Mouse (Mus musculus): ENCODE results near the gene Gramd1a.
A peak's percentile ranks its signal among the peaks of the same experiment; 100 is the strongest.

Gene Gramd1a

DNA sequence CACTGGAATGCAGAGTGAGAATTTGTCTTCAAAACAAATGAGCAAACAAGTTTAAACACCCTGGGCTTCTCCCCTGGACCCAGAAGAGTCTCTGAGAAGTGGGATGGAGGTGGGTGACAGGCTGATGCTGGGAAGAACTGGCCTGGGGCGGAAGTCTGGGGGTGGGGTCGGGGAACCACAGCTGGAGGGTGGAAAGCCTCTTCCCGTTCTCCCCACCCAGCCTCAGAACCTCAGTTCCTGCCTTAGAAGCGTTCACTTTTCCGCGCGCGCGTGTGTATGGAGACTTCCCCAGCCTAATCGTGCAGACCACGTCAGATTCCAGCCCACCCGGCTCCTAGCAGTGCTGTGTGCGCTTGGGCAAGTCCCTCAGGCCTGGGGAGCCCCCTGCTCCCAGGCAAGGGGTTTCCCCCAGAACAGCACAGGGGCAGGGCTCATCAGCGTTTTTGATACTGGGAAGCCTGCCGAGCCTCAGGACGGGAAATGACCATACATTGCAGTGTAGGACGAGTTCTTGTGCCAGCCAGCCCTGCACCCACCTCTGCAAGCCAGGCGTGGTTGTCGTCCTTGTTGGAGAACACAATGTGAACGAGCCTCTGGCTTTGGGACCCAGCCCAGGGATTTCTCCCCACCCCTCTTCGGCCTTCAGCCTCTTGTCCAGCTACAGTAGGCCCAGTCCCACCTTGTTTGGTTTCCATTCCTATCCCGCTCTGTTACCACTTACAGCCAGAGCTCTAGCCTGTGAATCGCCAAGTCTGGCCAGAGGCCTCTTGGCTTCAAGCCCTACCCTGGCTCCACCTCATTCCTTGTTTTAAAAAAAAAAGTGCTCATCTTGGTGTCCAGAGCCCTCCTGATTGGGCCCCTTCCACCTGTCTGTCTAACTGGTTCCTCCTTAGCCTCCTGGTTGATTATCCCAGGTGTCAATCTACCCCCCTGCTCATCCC, 4.1 kb downstream of the Gramd1a start:
- peak; percentile 85 to 90 for DNase-seq (ENCODE audit: inconsistent age in 2 of 2, low spot score in 1 of 2)

DNA sequence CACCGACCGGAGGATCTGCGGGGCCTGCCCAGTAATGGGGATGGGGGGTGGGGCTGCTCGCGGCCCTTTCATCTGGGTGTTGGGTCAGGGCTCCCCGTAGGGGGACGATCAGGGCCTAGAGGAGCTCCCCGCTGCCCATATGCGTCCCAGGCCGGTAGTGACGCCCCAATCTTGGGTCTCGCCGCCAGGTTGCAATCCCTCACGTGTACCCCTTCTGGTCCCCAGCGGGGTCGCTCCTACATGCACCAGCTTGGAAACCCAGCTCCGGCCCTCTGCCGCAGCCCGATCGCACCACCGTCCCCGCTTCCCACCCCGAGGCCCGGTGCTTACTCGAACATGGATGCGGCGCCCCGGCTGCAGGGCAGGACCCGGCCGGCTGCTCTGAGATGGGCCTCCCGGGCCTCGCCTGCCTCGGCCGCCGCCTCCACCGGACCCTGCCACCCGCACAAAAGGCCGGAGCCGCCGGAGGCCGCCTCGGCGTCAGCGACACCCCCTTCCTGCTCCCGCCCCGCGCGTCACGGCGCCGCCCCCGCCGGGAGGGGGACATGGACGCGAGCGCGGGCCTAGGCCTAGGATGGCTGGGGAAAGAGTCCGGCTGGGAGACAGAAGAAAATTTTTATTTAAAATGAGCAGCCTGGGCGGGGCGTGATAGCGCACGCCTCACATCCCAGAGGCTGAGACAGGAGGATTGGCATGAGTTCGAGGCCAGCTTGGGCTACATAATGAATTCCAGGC, 5.0 kb downstream of the Gramd1a start:
- peak; percentile 95 to 97 for DNase-seq (ENCODE audit: inconsistent age in 2 of 2, low spot score in 1 of 2)

DNA sequence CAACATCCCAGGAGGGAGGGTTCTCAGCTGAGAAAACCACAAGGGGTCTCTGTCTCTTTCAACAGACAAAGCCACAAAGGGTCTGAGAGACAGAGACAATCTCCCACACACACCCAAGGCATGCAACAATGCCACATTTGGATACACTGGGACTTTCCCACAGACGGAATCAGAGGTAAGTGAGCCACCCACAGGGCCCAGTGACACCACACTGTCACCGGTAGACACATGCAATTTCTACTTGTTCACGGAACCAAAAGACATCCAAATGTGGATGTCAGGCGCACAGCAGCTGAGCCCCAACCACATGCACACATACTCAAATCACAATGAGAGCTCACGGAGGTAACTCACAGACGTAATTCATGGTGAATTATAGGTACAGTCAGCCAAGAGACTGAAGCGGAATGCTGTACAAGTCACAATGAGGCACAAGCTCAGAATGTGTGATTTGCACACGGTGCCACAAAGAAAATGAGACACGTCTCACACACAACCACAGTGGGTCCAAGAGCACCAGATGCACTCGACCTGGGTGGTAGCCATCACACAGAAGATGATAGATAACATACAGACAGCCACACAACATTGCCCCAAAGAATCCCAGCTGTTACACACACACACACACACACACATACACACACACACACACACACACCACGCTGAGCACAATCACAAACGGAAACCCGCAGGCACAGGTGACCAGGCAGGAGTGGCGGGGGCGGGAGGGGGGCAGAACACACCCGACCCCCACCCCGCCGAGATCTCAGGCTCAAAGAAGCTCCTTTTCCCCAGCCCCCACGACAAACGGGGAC, 5.7 kb downstream of the Gramd1a start:
- DNase-seq (ENCODE audit: inconsistent age in 2 of 2, low spot score in 1 of 2), result peak in 1 of 2 experiments; percentile 70

DNA sequence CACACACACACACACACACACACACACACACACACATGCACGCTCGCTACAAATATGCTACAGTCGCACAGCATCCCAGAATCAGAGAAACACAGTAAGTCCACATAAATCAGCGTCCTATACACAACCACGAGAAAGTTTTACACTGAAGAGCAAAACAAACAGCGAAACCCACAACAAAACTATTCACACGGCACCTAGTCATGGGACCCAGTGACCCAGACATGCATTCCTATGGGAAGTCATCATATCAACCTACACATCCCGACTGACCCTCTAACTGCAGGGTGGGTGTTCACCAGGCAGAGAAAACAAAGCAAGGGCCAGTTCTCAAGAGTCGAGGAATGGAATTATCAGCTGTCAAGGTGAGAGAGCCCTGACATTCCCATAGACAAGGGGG, 6.4 kb downstream of the Gramd1a start:
- peak in 1 of 2 experiments; percentile 35 for DNase-seq (ENCODE audit: inconsistent age in 2 of 2, low spot score in 1 of 2)

DNA sequence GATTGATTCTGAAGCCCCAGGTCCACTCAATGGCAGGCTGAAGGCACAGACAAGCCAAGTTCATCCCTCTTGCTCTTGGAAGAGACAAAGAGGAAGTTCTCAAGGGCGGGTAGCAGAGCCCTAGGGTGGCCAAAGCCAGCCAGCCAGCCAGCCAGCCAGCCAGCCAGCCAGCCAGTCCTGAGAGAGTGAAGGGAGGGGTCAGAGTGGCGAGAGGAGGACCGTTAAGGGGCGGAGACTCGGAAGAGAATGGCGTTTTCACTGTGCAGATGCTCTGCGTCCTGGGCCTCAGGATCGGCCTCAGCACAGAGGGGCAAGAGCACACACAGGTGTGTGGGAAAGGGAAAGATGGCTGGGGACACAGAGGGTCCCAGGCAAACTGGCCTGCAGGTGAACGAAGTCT, 6.9 kb downstream of the Gramd1a start:
- peak; percentile 68 to 85 for DNase-seq (ENCODE audit: inconsistent age in 2 of 2, low spot score in 1 of 2)

DNA sequence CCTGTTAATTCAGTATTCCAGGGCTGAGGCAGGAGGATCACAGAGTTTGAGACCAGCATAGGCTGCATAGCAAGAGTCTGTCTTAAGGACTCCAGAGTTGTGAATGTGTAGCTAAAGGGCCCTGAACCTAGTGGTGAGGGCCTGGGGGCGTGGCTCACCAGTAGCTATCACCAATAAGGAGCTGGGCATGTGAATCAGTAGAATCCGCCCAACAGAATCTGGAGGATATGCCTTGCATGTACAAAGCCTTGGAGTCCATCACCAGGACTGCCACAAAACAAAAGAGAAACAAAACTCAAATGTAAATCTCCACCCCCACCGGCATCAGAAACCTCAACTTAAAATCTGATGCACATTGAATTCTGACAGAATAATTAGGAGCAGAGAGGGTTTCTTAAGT, 7.6 kb downstream of the Gramd1a start:
- peak; percentile 25 to 71 for DNase-seq (ENCODE audit: inconsistent age in 2 of 2, low spot score in 1 of 2)

DNA sequence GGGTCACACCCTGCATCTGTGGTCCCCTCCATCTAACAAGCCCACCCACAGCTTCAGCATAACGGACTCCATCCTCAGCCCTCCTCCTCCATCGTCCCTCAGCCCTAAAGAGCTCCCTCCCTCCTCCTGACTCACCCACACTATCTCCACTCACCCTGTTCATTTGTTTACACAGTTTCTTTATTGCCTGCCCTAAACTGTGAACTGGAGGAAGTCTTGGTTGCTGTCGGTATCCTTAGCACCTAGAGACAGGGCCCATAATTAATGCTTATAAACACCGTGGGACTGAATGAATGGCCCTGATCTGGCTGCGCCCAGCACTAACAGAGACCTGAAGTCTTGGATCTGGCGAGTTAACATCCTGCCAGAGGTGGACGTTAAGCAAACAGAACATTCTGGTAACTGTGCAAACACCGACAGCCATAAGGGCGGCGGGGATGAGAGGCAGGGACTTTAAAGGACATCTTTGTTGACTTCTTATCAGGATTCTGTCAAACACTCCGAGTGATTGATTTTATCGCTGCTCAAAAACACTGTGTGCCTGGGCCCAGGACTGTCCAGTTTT, 10.0 kb downstream of the Gramd1a start:
- no peak for DNase-seq (ENCODE audit: inconsistent age in 2 of 2, low spot score in 1 of 2)

DNA sequence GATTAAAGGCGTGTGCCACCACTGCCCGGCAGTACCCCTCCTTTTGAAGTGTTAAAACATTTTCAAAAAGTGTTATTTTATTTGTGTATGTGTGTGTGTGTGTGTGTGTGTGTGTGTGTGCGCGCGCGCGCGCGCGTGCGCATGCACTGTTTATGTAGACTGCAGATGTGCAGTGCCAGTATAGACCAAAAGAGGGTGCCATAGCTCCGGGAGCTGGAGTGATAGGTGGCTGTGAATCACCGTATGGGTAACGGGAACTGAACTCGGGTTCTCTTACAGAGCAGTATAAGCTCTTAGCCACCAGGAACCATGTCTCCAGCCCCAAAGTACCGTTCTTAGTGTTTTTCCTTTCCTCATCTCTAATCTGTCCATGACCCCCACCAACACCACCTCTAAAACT, 10.8 kb downstream of the Gramd1a start:
- DNase-seq (ENCODE audit: inconsistent age in 2 of 2, low spot score in 1 of 2), result no peak

DNA sequence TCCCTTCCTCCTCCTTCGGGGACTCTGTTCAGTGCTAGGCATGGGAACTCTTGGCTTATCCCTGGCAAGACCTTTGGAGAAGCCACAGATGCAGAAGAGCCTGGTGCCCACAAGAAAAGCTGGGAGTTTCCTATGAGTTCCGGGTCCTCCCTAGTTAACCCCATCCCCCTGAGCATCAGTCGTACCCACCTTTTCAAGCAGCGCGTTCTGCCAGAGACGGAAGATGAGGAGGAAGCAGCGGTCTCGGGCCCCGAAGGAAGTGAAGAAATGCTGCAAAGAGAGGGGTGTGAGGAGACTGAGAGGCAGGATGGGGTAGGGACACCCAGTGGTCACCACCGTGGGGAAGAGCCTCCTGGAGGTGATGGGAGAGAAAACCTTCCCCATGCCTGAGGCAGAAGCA, 14.8 kb downstream of the Gramd1a start:
- no peak for DNase-seq (ENCODE audit: inconsistent age in 2 of 2, low spot score in 1 of 2)

DNA sequence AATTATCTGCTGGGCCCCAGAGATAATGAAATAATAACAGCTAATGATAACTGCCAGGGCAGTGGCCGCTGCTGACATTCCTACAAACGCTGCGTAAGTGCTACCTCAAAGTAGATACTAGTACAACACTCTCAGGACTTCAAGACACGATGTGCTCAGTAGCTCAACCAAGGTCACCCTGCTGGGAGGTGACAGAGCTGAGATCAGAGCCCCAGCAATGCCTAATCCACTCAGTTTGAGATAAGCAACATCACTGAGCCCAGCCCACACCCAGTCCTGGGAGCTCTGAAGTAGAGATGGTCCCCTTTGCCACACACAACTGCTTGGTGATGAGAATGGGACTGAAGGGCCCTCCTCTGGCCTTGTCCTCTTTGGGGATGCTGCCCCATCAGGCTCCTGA, 15.4 kb downstream of the Gramd1a start:
- DNase-seq (ENCODE audit: inconsistent age in 2 of 2, low spot score in 1 of 2), result no peak

DNA sequence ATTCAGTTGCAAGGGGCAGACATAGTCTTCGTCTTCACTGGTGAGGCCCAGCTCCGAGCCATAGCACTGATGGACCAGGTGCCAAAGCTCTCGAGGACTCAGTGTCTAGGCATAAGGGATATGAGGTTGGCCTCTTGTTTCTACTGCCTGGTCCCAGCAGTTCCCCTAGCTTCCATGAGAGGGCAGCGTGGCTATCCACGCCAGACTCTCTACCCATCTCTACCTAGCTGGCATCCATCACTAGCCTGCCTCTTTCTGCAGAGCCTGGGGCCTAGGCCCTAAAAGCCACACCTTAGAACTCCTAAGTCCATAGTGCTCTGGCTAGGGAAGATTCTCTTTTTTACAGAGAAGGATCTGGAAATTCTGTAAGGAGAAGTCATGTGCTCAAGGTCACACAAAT, 15.9 kb downstream of the Gramd1a start:
- peak; percentile 73 to 87 for DNase-seq (ENCODE audit: inconsistent age in 2 of 2, low spot score in 1 of 2)

DNA sequence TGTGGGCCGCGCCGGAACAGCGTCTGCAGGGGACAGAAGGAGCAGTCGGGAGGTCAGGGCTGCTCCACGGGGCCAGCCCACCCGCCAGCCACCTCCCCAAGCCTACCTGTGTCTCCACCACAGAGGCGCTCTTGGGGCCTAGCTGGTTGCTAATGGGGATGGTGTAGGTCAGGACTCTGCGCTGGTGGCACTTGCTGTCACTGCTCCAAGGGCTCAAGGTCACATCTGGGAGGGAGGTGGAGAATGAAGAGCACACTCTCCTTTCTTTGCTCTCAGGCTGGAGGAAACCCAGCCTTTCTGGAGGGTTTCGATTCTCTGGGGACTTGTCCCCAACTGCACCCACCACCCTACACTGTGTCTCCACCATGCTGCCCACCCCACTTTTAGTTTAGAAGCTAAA, 20.0 kb downstream of the Gramd1a start:
- peak; percentile 70 to 73 for DNase-seq (ENCODE audit: inconsistent age in 2 of 2, low spot score in 1 of 2)

DNA sequence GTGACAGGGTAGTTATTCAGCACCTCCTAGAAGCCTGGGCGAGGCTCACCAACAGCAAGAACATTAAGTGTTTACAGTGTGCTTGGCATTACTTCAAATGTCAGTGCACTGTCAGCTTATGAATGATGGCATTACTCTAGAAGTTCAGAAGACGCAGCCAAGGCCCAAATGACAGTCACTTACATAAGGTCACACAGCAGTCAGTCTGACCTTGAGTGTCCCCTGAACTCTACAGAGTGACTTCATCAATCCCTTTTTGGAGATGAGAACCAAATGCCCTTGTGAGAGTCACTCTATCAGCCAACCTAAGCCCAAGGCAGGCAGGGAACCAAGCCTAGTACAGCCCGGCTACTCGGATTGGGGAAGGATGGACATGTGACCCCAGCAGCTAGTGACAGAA, 23.8 kb downstream of the Gramd1a start:
- peak; percentile 72 to 82 for DNase-seq (ENCODE audit: inconsistent age in 2 of 2, low spot score in 1 of 2)

DNA sequence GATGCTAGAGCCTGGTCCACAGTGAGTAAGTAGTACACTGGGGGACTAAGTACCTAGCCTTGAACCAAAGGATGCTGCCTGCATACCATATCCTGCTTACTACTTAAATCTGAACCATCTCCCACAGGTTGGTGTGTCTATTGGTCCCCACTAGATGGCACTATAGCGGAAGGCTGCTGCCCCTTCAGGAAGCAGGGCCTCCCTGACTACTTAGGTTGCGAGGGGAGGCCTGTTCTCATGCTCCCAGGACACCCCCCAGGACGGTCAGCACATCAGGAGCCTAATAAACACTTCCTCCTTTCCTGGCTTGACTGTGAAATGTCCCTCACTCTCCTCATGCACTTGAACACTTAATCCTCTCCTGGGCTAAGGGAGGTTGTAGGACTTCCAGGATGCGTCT, 24.9 kb downstream of the Gramd1a start:
- peak; percentile 64 to 88 for DNase-seq (ENCODE audit: inconsistent age in 2 of 2, low spot score in 1 of 2)

DNA sequence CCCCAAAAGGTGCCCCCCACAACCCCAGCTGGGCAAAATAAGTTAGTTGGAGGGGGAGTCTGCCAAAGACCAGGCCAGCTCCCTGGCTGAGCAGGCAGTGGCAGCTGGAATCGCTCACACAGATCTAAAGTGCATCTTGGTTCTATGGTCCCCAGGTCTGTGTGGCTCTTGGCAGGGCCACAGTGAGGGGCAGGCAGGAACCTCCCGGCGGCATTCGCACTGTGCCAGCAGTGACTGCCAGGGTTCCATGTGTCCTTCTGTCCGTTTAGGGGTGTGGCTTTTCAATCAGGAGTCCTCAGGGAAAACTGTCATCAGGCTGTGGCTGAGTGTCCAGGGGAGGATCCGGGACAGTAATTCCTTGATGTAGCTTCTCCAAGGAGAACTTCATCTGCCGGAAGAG, 25.5 kb downstream of the Gramd1a start:
- DNase-seq (ENCODE audit: inconsistent age in 2 of 2, low spot score in 1 of 2), result no peak

DNA sequence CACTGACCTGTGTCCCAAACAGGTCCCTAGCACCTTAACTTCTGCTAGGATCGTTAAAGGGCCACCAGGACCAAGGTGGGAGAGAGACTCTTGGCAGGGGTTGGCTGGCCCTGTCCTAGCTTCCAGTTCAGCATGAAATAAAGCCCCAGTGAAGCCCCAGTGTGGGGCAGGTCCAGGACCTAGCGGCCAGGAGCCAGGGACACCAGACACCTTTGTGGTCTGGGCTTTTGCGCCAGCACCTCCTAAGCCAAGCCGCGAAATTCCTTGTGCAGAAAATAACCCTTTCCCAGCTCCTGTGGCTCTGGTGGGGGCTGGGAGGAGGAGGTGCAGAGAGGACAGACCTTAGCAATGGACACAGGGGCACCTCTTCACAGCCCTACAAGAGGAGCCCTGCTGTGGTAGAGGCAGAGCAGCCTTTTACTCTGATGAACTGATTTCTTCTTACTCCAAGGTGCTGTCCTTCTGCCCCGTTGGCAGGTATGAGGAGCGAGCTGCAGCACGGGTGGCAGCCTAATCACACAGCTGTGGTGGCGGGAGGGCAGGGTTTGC, 27.5 kb downstream of the Gramd1a start:
- no peak for DNase-seq (ENCODE audit: inconsistent age in 2 of 2, low spot score in 1 of 2)

DNA sequence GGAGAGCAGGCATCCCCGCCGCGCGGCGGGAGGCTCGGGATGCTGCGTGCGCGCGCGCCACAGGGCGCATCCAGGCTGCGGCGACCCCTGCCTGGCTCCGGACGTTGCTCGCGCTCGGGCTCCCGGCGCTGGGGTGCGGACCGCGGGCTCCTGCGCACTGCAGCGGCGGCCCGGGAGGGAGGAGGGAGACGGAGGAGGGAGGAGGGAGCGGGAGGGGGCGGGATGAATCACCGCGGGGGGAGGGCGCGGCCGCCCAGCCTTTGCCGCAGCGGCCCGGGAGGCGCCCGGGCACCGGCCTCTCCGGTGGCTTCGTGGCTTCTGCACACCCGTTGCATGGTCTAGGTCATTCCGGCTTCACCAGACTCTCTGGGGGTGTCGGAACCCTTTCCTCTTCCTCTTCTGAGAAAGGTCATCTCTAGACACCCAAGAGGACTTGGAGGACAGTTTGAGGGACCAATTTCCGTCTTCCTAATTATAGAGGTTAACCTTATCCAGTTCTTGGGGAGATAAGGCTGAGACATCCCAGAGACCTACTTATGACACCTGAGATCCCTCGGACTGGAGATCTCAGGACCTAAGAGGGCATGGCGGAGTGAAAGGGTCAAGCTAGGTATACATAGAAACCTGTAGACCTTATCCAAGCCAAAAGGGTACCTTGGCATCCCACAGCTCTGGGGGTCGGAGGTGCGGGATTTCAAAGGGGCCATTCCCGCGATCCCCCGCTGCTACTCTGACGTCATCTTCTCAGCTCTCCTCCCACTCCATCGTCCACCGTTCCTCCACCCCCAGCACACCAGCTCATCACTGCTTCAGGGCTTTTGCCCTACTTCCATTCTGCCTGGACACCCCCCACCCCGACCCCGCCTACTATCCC, 28.6 kb downstream of the Gramd1a start, which contains the start of gene Scn1b:
Gene Scn1b, minus strand, starts transcription at position 153 of the 874 bp plus-strand sequence.
- peak; percentile 79 to 87 for DNase-seq (ENCODE audit: inconsistent age in 2 of 2, low spot score in 1 of 2)

DNA sequence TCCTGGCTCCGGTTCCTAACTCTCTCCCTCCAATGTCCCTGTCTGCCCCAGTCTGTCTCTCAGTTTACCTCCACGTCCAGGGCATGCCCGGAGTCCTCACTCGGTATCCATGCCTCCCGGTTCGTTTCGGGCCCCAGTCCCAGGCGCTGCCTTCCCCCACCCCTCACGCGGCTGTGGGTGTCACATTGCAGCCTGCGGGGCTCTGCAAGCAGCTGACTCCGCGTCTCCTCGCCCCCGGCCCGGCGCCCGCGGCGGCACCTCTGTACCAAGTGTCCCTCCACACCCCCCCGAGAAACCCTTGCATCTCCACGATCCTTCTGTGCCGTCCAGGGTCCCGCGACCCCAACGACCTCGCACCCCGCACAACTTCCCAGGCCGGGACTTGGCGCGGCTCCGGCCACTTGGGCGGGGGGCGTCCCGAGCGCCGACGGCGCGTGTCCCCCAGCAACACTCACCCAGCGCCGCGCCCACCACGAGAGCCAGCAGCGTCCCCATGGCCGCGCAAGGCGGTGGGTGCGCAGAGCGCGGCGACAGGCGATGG, 29.4 kb downstream of the Gramd1a start:
- DNase-seq (ENCODE audit: inconsistent age in 2 of 2, low spot score in 1 of 2), result peak in 1 of 2 experiments; percentile 68

DNA sequence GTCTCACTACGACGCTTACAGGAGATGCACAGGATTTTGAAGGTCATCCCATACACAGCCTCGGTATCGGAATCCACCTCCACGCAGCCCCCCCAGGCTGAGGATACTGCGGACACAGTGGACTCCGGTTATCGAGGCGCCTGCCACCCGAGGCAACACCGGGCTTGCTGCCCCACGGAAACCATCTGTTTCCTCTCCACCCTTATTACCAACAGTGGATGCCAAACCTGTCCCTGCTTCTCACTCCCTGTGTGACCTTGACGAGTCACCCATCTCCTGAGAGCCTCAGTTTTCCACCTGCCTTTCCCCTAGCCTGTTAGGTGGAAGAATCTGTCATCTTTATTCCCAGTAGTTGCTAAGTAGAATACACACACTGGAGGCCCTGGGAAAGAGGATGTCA, 30.6 kb downstream of the Gramd1a start:
- no peak for DNase-seq (ENCODE audit: inconsistent age in 2 of 2, low spot score in 1 of 2)

All from adrenal gland, adult (tissue).